Mouse (Mus musculus): ENCODE results near the gene Vmn2r79.
"Not testable (repeated sequence)": the region's sequence is repeated elsewhere in the genome, so short reads cannot be mapped to it uniquely, and the experiment has no call there.

Vmn2r79 gene

DNA sequence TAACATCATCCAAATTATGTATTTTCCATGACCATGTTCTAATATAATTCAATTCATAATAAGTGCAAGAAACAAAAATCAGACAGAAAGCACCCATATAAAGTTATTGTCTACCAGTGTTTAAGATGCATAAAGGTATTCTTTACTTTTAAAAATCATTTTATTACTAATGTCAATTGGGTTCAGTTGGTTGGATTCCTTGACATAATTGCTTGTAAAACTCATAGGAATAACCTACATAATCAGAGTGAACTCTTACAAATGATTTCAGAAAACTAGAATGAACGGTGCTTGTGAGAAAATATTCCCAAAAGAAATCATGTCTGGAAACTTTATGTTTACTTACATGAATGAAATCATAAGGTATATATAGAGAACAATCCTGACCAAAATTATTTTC is at the start of gene Vmn2r79:
Vmn2r79 (plus strand) TSS at position 301 of the 400 bp plus-strand sequence.
- not testable (repeated sequence) for DNase-seq (ENCODE audit: low read depth, low spot score)

- DNase-seq (ENCODE audit: low read depth, low spot score): no peak
These were observed 1.2 kb upstream of the Vmn2r79 start for GRCm38 (mm10) chr7:86994700-86995099.

- not testable (repeated sequence) for DNase-seq (ENCODE audit: low read depth, low spot score)
These were observed 30.6 kb downstream of the Vmn2r79 start for GRCm38 (mm10) chr7:87026486-87026885.

- DNase-seq (ENCODE audit: low read depth, low spot score): no peak
These were observed 67.7 kb downstream of the Vmn2r79 start for GRCm38 (mm10) chr7:87063576-87063975.
